Mouse (Mus musculus) thymus, adult 2 months (tissue): Measurements from ENCODE around the gene Rasgrp2.

Source experiments
- CTCF ChIP-seq: fragments of 200-500 bp; IDR thresholded peaks from 2 replicates; pipeline ENCODE4 v1.5.1; 2012; ENCODE audit warnings: mild to moderate bottlenecking, control low read depth, low read length, moderate library complexity, borderline replicate concordance; ENCODE audit not compliant: control insufficient read depth, poor library complexity, insufficient read depth; ENCODE audit errors: extremely low read depth
- POLR2A ChIP-seq: fragments of 200-500 bp; IDR thresholded peaks from 2 replicates; pipeline ENCODE4 v1.6.1; 2012; ENCODE audit warnings: mild to moderate bottlenecking, low read length, control low read depth, moderate library complexity; ENCODE audit not compliant: control insufficient read depth, poor library complexity, insufficient read depth; ENCODE audit errors: extremely low read depth

DNA sequence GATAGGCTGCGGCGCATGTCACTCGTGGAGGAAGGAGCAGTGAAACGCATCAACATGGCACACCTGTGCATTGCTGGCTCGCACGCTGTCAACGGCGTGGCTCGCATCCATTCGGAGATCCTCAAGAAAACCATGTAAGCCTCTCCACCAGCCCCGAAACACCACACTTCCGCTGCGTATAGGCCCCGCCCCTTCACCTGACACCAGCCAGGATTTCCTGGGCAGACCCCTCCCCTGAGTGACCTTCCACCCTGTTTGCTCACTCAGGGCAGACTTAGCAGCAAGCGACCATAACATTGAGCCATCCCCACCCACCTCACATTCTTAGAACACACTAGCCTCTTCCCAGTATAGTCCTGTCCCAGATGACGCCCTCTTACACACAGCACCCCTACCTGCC lies 9.3 kb upstream of the Rasgrp2 start:
- no peak for TF ChIP-seq CTCF
- no peak for TF ChIP-seq POLR2A
